Mouse (Mus musculus) embryonic fibroblast, embryonic 13.5 days (primary cell): ENCODE data around the gene Iah1.

ENCODE experiments used
- CTCF ChIP-seq: IDR thresholded peaks from 2 replicates; pipeline ENCODE4 v1.5.1; 2011; ENCODE audit warnings: mild to moderate bottlenecking, control low read depth, low read length, moderate library complexity, borderline replicate concordance; ENCODE audit not compliant: insufficient read depth
- POLR2A ChIP-seq: IDR thresholded peaks from 2 replicates; pipeline ENCODE4 v1.6.1; 2011; ENCODE audit warnings: low read depth, mild to moderate bottlenecking, control low read depth, low read length, moderate library complexity

DNA sequence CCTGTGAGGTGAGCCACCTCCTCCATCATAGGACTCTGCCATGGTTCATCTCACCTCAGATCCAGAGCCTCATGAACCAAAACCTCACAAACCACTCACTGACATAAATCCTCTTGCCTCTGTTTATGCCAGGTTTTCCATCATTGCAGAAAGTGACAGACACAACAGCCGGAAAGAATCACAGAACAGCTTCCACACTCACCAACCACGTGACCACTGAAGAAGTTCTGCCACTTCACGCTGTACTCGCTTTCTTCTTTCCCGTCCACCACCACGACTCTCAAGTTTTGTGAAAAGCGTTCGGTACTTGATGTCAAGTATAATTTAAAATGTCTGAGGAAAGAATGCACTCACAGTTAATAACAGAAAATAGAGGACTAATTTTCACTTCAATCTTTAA is 37.5 kb downstream of the Iah1 start:
- no peak for TF ChIP-seq POLR2A
- no peak for TF ChIP-seq CTCF
